Mouse (Mus musculus) heart, postnatal 0 days (tissue): Measurements from ENCODE around the gene Naa30. TPM values are rescaled to one million over a fixed set of nuclear protein-coding genes. Genes with fewer than 3 reads are reported as not detected.

Source experiments
- ATAC-seq: fragments of 200-750 bp; cut with Nextera tagmentation; 2 replicates; pipeline ENCODE4 v1.8.0; 2017; ENCODE audit warnings: low read depth, moderate number of reproducible peaks, moderate library complexity; ENCODE audit not compliant: insufficient read depth
- DNase-seq: peaks from one replicate; pipeline ENCODE4 v3.0.0-alpha.2; 2016; ENCODE audit warnings: low spot score
- H3K27ac ChIP-seq: fragments of 300-500 bp; sonication (generic); 2 replicates; pipeline ENCODE4 v1.5.1; 2014; ENCODE audit warnings: low read depth, mild to moderate bottlenecking
- H3K27me3 ChIP-seq: fragments of 300-500 bp; sonication (generic); 2 replicates; pipeline ENCODE4 v1.6.1; 2014; ENCODE audit warnings: low read length, mixed read lengths; ENCODE audit not compliant: control insufficient read depth, insufficient read depth
- H3K36me3 ChIP-seq: fragments of 300-500 bp; sonication (generic); replicated peaks from 2 replicates; pipeline ENCODE4 v1.6.1; 2014; ENCODE audit warnings: low read length, mixed read lengths; ENCODE audit not compliant: control insufficient read depth, insufficient read depth
- H3K4me1 ChIP-seq: fragments of 300-500 bp; sonication (generic); 2 replicates; pipeline ENCODE4 v1.6.1; 2014; ENCODE audit warnings: antibody characterized with exemption; ENCODE audit not compliant: control insufficient read depth, insufficient read depth
- H3K4me2 ChIP-seq: fragments of 300-500 bp; sonication (generic); 2 replicates; pipeline ENCODE4 v1.6.1; 2014; ENCODE audit warnings: low read depth, mild to moderate bottlenecking, low read length, moderate library complexity
- H3K4me3 ChIP-seq: fragments of 300-500 bp; sonication (generic); 2 replicates; pipeline ENCODE4 v1.5.1; 2014; ENCODE audit warnings: low read depth, low read length
- H3K9ac ChIP-seq: fragments of 300-500 bp; sonication (generic); replicated peaks from 2 replicates; pipeline ENCODE4 v1.6.1; 2014; ENCODE audit warnings: low read depth, low read length, mixed read lengths
- H3K9me3 ChIP-seq: fragments of 300-500 bp; sonication (generic); replicated peaks from 2 replicates; pipeline ENCODE4 v1.6.1; 2016; ENCODE audit warnings: low read length; ENCODE audit not compliant: control insufficient read depth
- CTCF ChIP-seq: IDR thresholded peaks from 2 replicates; pipeline ENCODE4 v1.5.1; 2016; ENCODE audit warnings: antibody characterized with exemption, control low read depth, low read depth
- EP300 ChIP-seq: IDR thresholded peaks from 2 replicates; pipeline ENCODE4 v1.6.1; 2016; ENCODE audit warnings: antibody characterized with exemption, low read depth
- WGBS: fragments of 180-500 bp; shearing (Covaris S2); extraction: QIAGEN DNeasy Blood & Tissue Kit; methylation state at CpG from one replicate; pipeline ENCODE4 v1.1.7; 2014; 5-methylcytosine and 5-hydroxymethylcytosine counted together
- polyA plus RNA-seq: library from polyadenylated mRNA; unstranded; fragments of >200 nt; fragmentation: Nextera tagmentation; extraction: Ambion mirVana; gene quantifications from 2 replicates; pipeline ENCODE4 v1.2.1, GENCODE M21; 2015
- total RNA-seq: library from RNA; depleted of rRNA; stranded (reverse); fragments of >200 nt; gene quantifications from 2 replicates; pipeline ENCODE4 v1.2.3, GENCODE M21; 2014; ENCODE audit warnings: low replicate concordance; rRNA removed

Naa30 gene
- total RNA-seq (26.1 and 34.3 TPM in 2 replicates), polyA plus RNA-seq (5.6 and 5.7 TPM in 2 replicates)

GRCm38 (mm10) chr14:49171867-49172581 is at the start of gene Naa30:
Gene Naa30, plus strand, starts transcription at chr14:49172226.
- WGBS = 1% methylated on average over 46 of the region's 86 CpGs
- peak within 1 kb of the TSS; percentile 88 for H3K27ac ChIP-seq
- TF ChIP-seq EP300 = peak; percentile 36; the same call in 1 of the 2 replicates
- no peak for TF ChIP-seq CTCF
- H3K4me2 ChIP-seq = peak within 1 kb of the TSS; percentile 98
- no peaks in the 10 kb centered on the region for H3K9me3 ChIP-seq
- DNase-seq (peak; percentile 97), ATAC-seq (peak; percentile 92)
- peak within 1 kb of the TSS; percentile 71 for H3K4me3 ChIP-seq
- no peaks in the 10 kb centered on the region for H3K36me3 ChIP-seq
- peak within 1 kb of the TSS; percentile 85 for H3K9ac ChIP-seq
- H3K4me1 ChIP-seq = peaks cover 15% of the 10 kb centered on the region
- H3K27me3 ChIP-seq = no peaks in the 10 kb centered on the region

DNA sequence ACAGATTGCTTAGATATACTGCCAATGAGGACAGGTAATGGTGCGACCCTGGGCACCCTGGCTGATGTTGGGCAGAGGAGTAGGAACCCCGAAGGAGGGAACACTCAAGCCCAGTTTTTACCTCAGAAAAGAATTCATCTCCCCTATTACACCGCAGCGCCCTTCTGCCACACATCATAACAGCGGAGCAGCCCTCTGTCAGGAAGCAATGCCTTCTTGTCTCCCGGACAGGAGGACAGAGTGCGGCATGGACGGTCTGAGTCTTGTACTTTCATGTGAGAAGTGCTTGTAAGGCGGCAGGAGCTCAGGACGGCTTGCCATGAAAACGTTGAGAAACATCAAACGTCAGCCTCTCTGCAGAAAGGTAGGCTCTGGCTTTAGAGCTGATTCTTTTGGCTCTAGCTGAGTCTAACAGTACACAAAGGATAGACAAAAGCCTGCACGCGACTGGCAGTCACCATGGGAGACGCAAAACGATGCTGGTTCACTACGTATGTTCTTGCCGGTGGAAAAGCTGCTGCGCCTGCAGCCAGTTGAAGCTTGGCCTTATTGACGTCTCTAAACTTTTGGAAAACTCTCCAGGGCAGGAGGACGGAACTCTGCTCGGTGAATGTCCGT is 44.8 kb upstream of the Naa30 start:
- no peak for ATAC-seq
- DNase-seq = no peak
- Histone ChIP-seq H3K9ac (no peak overlapping the region), H3K36me3 (no peaks in the 10 kb centered on the region), H3K4me1 (no peaks in the 10 kb centered on the region), H3K4me2 (no peak overlapping the region), H3K9me3 (no peaks in the 10 kb centered on the region), H3K27ac (no peak overlapping the region), H3K4me3 (no peak overlapping the region), H3K27me3 (no peaks in the 10 kb centered on the region)
- whole genome bisulfite sequencing = 81% methylated on average over 23 of the region's 23 CpGs
- no peak for TF ChIP-seq CTCF
- TF ChIP-seq EP300 = no peak

DNA sequence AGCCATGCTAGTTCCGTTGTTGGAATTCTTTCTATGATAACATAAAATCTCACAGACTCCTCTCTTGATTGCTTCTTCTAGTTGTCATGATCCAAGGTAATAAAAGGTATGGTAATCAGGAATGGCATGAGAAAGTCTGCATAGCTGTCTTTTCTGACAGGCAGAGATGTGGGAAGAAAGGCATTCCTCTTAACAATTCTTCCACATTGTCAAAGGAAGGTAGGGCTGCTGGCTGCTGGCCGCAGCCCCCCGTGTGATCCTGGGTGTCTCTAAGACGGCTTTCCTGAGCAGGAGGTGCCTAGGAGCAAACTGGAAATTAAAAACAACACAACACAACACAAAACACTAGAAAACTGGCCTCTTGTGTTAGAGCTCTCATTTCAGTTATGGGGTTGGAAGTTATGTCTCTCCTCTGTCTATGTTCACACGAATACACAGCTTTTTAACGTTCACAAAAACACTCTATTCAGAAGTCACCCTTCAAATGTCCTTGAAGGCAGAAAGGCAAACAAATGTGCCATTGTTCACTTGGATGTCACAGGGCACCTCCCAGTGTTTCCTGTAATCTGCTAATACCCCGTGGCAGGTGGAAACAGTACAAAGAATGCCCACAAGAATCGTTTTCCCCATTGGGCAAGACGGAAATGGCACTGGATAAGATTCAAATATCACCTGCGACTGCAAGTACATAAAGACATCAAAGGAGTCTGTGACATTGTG is 43.3 kb upstream of the Naa30 start:
- H3K27me3 ChIP-seq = no peaks in the 10 kb centered on the region
- H3K36me3 ChIP-seq = no peaks in the 10 kb centered on the region
- H3K4me1 ChIP-seq = no peaks in the 10 kb centered on the region
- TF ChIP-seq CTCF (no peak), EP300 (no peak)
- DNase-seq (no peak), ATAC-seq (no peak)
- H3K9ac ChIP-seq = no peak overlapping the region
- H3K4me2 ChIP-seq = no peak overlapping the region
- no peak overlapping the region for H3K27ac ChIP-seq
- H3K9me3 ChIP-seq = no peaks in the 10 kb centered on the region
- no peak overlapping the region for H3K4me3 ChIP-seq
- WGBS = 55% methylated on average over 10 of the region's 10 CpGs

- no peak for ATAC-seq
- Histone ChIP-seq H3K4me1 (no peaks in the 10 kb centered on the region), H3K27ac (no peak overlapping the region), H3K36me3 (no peaks in the 10 kb centered on the region), H3K9ac (no peak overlapping the region), H3K4me2 (no peak overlapping the region), H3K27me3 (no peaks in the 10 kb centered on the region), H3K9me3 (no peaks in the 10 kb centered on the region), H3K4me3 (no peak overlapping the region)
- WGBS = 72% methylated on average over 3 of the region's 3 CpGs
- DNase-seq = no peak
- TF ChIP-seq CTCF = no peak
- TF ChIP-seq EP300 = no peak
These were observed 39.6 kb upstream of the Naa30 start for GRCm38 (mm10) chr14:49132391-49132790.

GRCm38 (mm10) chr14:49138171-49138570 is 33.9 kb upstream of the Naa30 start:
- Histone ChIP-seq H3K9me3 (no peaks in the 10 kb centered on the region), H3K9ac (no peak overlapping the region), H3K4me1 (no peaks in the 10 kb centered on the region), H3K27me3 (no peaks in the 10 kb centered on the region), H3K27ac (no peak overlapping the region), H3K4me3 (no peak overlapping the region), H3K4me2 (no peak overlapping the region), H3K36me3 (no peaks in the 10 kb centered on the region)
- no peak for DNase-seq
- WGBS = 46% methylated on average over 1 of the region's 1 CpGs
- TF ChIP-seq EP300 = no peak
- no peak for TF ChIP-seq CTCF
- ATAC-seq = no peak
